Mouse (Mus musculus) megakaryocyte, adult 5-6 weeks (primary cell): ENCODE results near the gene Ccl28. TPM values are rescaled to one million over a fixed set of nuclear protein-coding genes. Genes with fewer than 3 reads are reported as not detected.
"Not testable (repeated sequence)": the region's sequence is repeated elsewhere in the genome, so short reads cannot be mapped to it uniquely, and the experiment has no call there.

Experiments used
- ATAC-seq: 2 replicates; pipeline ENCODE4 v1.8.0; 2016; ENCODE audit warnings: mild to moderate bottlenecking, inconsistent platforms; ENCODE audit not compliant: poor library complexity, severe bottlenecking
- total RNA-seq, 2 experiments: library from RNA; stranded (forward) in 1 of 2; stranded (reverse) in 1 of 2; fragments of 153-499, 151-499 nt in 1 of 2; fragments of 221-1000, 200-1000 nt in 1 of 2; gene quantifications; 2 replicates each; pipeline versions ENCODE4 v1.2.3 to v1.2.4; 2015 to 2017

The Ccl28 gene
- total RNA-seq, 2 experiments from 2014 or later: not detected

- ATAC-seq: no peak
Observed at GRCm38 (mm10) chr13:119648891-119649698, 25.5 kb downstream of the Ccl28 start.

GRCm38 (mm10) chr13:119649699-119650046 is 26.1 kb downstream of the Ccl28 start:
- ATAC-seq: no peak

- no peak for ATAC-seq
Observed at GRCm38 (mm10) chr13:119654734-119655133, 31.1 kb downstream of the Ccl28 start.

- no peak for ATAC-seq
Observed at GRCm38 (mm10) chr13:119656246-119656645, 32.6 kb downstream of the Ccl28 start.

GRCm38 (mm10) chr13:119656846-119657416 is 33.3 kb downstream of the Ccl28 start:
- no peak for ATAC-seq

- not testable (repeated sequence) for ATAC-seq
Observed at GRCm38 (mm10) chr13:119661420-119661819, 37.8 kb downstream of the Ccl28 start.

- ATAC-seq: no peak
Observed at GRCm38 (mm10) chr13:119678794-119679193, 55.2 kb downstream of the Ccl28 start.

- ATAC-seq: no peak
Observed at GRCm38 (mm10) chr13:119679721-119680120, 56.1 kb downstream of the Ccl28 start.

- no peak for ATAC-seq
Observed at GRCm38 (mm10) chr13:119681161-119681560, 57.5 kb downstream of the Ccl28 start.

- no peak for ATAC-seq
Observed at GRCm38 (mm10) chr13:119684416-119685177, 61.0 kb downstream of the Ccl28 start.

GRCm38 (mm10) chr13:119689709-119690038 is 66.1 kb downstream of the Ccl28 start:
- no peak for ATAC-seq

GRCm38 (mm10) chr13:119690039-119690728 is 66.6 kb downstream of the Ccl28 start, which contains the start of gene Hmgcs1:
Gene Hmgcs1, plus strand, starts transcription at chr13:119690379.
- peak; percentile 96 for ATAC-seq

- ATAC-seq: peak; percentile 8; the same call in 1 of the 2 replicates
Observed at GRCm38 (mm10) chr13:119690876-119691620, 67.4 kb downstream of the Ccl28 start.

GRCm38 (mm10) chr13:119691958-119692357 is 68.3 kb downstream of the Ccl28 start:
- not testable (repeated sequence) for ATAC-seq

- ATAC-seq: no peak
Observed at GRCm38 (mm10) chr13:119695676-119696075, 72.1 kb downstream of the Ccl28 start.

- no peak for ATAC-seq
Observed at GRCm38 (mm10) chr13:119696496-119696895, 72.9 kb downstream of the Ccl28 start.

- ATAC-seq: no peak
Observed at GRCm38 (mm10) chr13:119698436-119698835, 74.8 kb downstream of the Ccl28 start.
